Mouse (Mus musculus) ovary, postnatal 10 days (tissue): ENCODE results near the gene Rasgrp1.

ENCODE experiments used
- DNase-seq: peaks from one replicate; pipeline ENCODE4 v3.0.0; 2022; ENCODE audit warnings: low spot score

Gene Rasgrp1

DNA sequence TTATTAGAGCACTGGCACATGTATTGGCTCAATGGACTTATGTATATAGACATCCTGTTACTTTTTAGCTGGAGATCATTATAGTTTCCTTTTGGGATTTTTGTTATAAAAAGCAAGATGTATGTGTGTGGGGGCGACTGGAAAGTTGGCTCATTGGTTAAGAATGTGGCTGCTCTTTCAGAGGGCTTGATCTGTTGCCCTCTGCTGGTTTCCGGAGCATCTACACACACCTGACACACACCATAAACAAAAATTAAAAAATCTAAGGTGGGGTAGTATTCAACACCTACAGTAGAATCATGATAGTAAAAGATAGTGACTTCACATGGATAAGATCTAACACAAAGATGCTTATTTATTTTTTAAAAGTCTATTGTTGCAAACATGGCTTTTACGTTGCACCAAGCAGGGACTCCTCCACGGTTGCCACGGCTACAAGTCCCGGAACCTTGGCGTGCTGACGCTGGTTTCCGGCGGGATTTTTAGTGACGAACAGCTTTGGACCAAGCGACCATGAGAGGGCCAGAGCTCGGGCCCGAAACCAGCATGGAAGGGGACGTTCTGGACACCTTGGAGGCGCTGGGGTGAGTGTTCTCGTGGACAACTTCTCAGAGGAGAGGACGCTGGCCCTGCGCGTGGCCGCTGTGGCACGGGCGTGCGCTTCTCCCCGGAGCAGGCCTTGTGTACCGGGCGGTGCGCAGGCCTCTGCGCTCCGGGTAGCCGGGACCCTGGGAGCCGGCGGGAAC, 93.4 kb downstream of the Rasgrp1 start, which contains the start of gene Fam98b:
Gene Fam98b (plus strand): TSS at position 485 of the 746 bp plus-strand sequence.
- DNase-seq = peak; percentile 91

GRCm38 (mm10) chr2:117241953-117242352, 100.8 kb downstream of the Rasgrp1 start:
- DNase-seq = no peak

GRCm38 (mm10) chr2:117231257-117231656, 111.5 kb downstream of the Rasgrp1 start:
- peak; percentile 52 for DNase-seq

DNA sequence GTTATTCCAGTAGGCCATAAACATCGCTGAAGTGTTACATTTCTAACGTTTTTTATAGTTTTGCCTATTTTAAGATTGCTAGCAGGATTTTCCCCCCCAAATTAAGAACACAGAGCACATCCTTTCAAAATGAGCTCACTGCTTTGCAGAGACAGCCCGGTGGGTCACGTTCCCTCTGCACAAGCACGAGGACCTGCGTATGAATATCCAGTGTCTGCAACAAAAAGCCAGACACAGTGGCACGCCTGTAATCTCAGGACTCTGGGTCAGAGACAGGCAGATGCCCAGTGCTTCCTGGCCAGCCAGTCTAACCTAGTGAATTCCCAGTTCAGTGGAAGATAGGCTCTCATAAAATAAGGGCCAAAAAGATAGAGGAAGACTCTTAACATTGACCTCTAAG, 112.5 kb downstream of the Rasgrp1 start:
- no peak for DNase-seq
